Mouse (Mus musculus): ENCODE data around the gene Klhdc1.

Klhdc1 gene

GRCm38 (mm10) chr12:69294936-69295335 is 54.0 kb downstream of the Klhdc1 start:
- no peak for ATAC-seq (ENCODE audit: insufficient number of reproducible peaks, low FRiP score, low TSS enrichment)

- no peak for ATAC-seq (ENCODE audit: insufficient number of reproducible peaks, low FRiP score, low TSS enrichment)
Measured at GRCm38 (mm10) chr12:69295651-69296050, 54.7 kb downstream of the Klhdc1 start.

GRCm38 (mm10) chr12:69296511-69297410 is 55.8 kb downstream of the Klhdc1 start, which contains the start of gene Klhdc2:
Gene Klhdc2, plus strand, starts transcription at chr12:69296681.
- ATAC-seq (ENCODE audit: insufficient number of reproducible peaks, low FRiP score, low TSS enrichment): peak; percentile 95

- ATAC-seq (ENCODE audit: insufficient number of reproducible peaks, low FRiP score, low TSS enrichment): no peak
Measured at GRCm38 (mm10) chr12:69297411-69298150, 56.6 kb downstream of the Klhdc1 start.

- ATAC-seq (ENCODE audit: insufficient number of reproducible peaks, low FRiP score, low TSS enrichment): no peak
Measured at GRCm38 (mm10) chr12:69298281-69298680, 57.3 kb downstream of the Klhdc1 start.

- ATAC-seq (ENCODE audit: insufficient number of reproducible peaks, low FRiP score, low TSS enrichment): no peak
Measured at GRCm38 (mm10) chr12:69299231-69299630, 58.3 kb downstream of the Klhdc1 start.

- ATAC-seq (ENCODE audit: insufficient number of reproducible peaks, low FRiP score, low TSS enrichment): no peak
Measured at GRCm38 (mm10) chr12:69299831-69300230, 58.9 kb downstream of the Klhdc1 start.

- no peak for ATAC-seq (ENCODE audit: insufficient number of reproducible peaks, low FRiP score, low TSS enrichment)
Measured at GRCm38 (mm10) chr12:69300391-69300790, 59.4 kb downstream of the Klhdc1 start.

- no peak for ATAC-seq (ENCODE audit: insufficient number of reproducible peaks, low FRiP score, low TSS enrichment)
Measured at GRCm38 (mm10) chr12:69302171-69302570, 61.2 kb downstream of the Klhdc1 start.

- no peak for ATAC-seq (ENCODE audit: insufficient number of reproducible peaks, low FRiP score, low TSS enrichment)
Measured at GRCm38 (mm10) chr12:69304051-69304450, 63.1 kb downstream of the Klhdc1 start.

GRCm38 (mm10) chr12:69306333-69306732 is 65.4 kb downstream of the Klhdc1 start:
- ATAC-seq (ENCODE audit: insufficient number of reproducible peaks, low FRiP score, low TSS enrichment): no peak

GRCm38 (mm10) chr12:69309659-69310058 is 68.7 kb downstream of the Klhdc1 start:
- no peak for ATAC-seq (ENCODE audit: insufficient number of reproducible peaks, low FRiP score, low TSS enrichment)

- no peak for ATAC-seq (ENCODE audit: insufficient number of reproducible peaks, low FRiP score, low TSS enrichment)
Measured at GRCm38 (mm10) chr12:69318431-69318830, 77.5 kb downstream of the Klhdc1 start.

- ATAC-seq (ENCODE audit: insufficient number of reproducible peaks, low FRiP score, low TSS enrichment): no peak
Measured at GRCm38 (mm10) chr12:69331187-69331586, 90.2 kb downstream of the Klhdc1 start.

GRCm38 (mm10) chr12:69332147-69332546 is 91.2 kb downstream of the Klhdc1 start:
- ATAC-seq (ENCODE audit: insufficient number of reproducible peaks, low FRiP score, low TSS enrichment): no peak

GRCm38 (mm10) chr12:69333547-69333946 is 92.6 kb downstream of the Klhdc1 start:
- no peak for ATAC-seq (ENCODE audit: insufficient number of reproducible peaks, low FRiP score, low TSS enrichment)

All from cerebellum, adult (tissue).